Mouse (Mus musculus) kidney, postnatal 0 days (tissue): ENCODE results near the gene Calhm3. TPM values are rescaled to one million over a fixed set of nuclear protein-coding genes. Genes with fewer than 3 reads are reported as not detected.

Experiments
- ATAC-seq: fragments of 200-750 bp; cut with Nextera tagmentation; replicated peaks from 2 replicates; pipeline ENCODE4 v1.8.0; 2017; ENCODE audit warnings: low read depth, moderate number of reproducible peaks, moderate TSS enrichment, moderate library complexity; ENCODE audit not compliant: low FRiP score
- DNase-seq: peaks from one replicate; pipeline ENCODE4 v3.0.0-alpha.2; 2016; ENCODE audit warnings: low spot score
- H3K27ac ChIP-seq: fragments of 300-500 bp; sonication (generic); 2 replicates; pipeline ENCODE4 v1.5.1; 2014; ENCODE audit warnings: mild to moderate bottlenecking
- H3K27me3 ChIP-seq: fragments of 300-500 bp; sonication (generic); 2 replicates; pipeline ENCODE4 v1.6.1; 2014; ENCODE audit warnings: low read length, mixed read lengths; ENCODE audit not compliant: insufficient read depth
- H3K36me3 ChIP-seq: fragments of 300-500 bp; sonication (generic); 2 replicates; pipeline ENCODE4 v1.6.1; 2014; ENCODE audit warnings: low read length, mixed read lengths; ENCODE audit not compliant: insufficient read depth
- H3K4me1 ChIP-seq: fragments of 300-500 bp; sonication (generic); replicated peaks from 2 replicates; pipeline ENCODE4 v1.6.1; 2014; ENCODE audit warnings: antibody characterized with exemption, low read length, mixed read lengths; ENCODE audit not compliant: insufficient read depth
- H3K4me2 ChIP-seq: fragments of 300-500 bp; sonication (generic); 2 replicates; pipeline ENCODE4 v1.6.1; 2014; ENCODE audit warnings: mild to moderate bottlenecking, low read length, moderate library complexity, mixed read lengths
- H3K4me3 ChIP-seq: fragments of 300-500 bp; sonication (generic); replicated peaks from 2 replicates; pipeline ENCODE4 v1.5.1; 2014; ENCODE audit warnings: low read depth, low read length
- H3K9ac ChIP-seq: fragments of 300-500 bp; sonication (generic); 2 replicates; pipeline ENCODE4 v1.6.1; 2014; ENCODE audit warnings: low read depth, low read length
- H3K9me3 ChIP-seq: fragments of 300-500 bp; sonication (generic); replicated peaks from 2 replicates; pipeline ENCODE4 v1.6.1; 2016; ENCODE audit warnings: low read length, inconsistent platforms, mixed read lengths
- CTCF ChIP-seq: IDR thresholded peaks from 2 replicates; pipeline ENCODE4 v1.5.1; 2016; ENCODE audit warnings: antibody characterized with exemption, low read depth, mild to moderate bottlenecking, moderate library complexity
- WGBS: fragments of 180-500 bp; shearing (Covaris S2); extraction: QIAGEN DNeasy Blood & Tissue Kit; methylation state at CpG from one replicate; pipeline ENCODE4 v1.1.7; 2014; 5-methylcytosine and 5-hydroxymethylcytosine counted together
- polyA plus RNA-seq: library from polyadenylated mRNA; unstranded; fragments of >200 nt; fragmentation: Nextera tagmentation; extraction: Ambion mirVana; gene quantifications from 2 replicates; pipeline ENCODE4 v1.2.1, GENCODE M21; 2015

The Calhm3 gene
- polyA plus RNA-seq, 1 experiment from 2014 or later: not detected

DNA sequence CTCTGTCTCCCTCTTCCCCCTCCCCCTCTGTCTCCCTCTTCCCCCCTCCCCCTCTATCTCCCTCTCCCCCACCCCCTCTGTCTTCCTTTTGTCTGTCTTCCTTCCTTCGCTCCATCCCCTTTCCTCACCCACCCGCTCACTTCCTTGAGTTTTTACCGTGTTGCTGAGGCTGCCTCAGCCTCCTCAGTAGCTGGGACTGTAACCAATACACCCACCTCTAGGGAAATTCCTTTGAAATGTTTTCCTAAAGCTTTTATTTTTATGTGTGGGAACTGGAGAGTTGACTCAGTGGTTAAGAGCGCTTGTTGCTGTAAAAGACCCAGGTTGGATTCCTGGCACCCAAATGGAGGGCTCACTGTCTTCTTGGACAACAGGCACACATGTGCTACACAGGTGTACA, 4.1 kb upstream of the Calhm3 start:
- DNase-seq (no peak), ATAC-seq (no peak)
- WGBS: 52% methylated on average over 4 of the region's 4 CpGs
- no peak overlapping the region for H3K9ac ChIP-seq
- no peaks in the 10 kb centered on the region for H3K36me3 ChIP-seq
- H3K9me3 ChIP-seq: no peaks in the 10 kb centered on the region
- no peak overlapping the region for H3K4me2 ChIP-seq
- H3K27ac ChIP-seq: no peak overlapping the region
- no peak overlapping the region for H3K4me3 ChIP-seq
- no peak for TF ChIP-seq CTCF
- no peaks in the 10 kb centered on the region for H3K27me3 ChIP-seq
- H3K4me1 ChIP-seq: no peaks in the 10 kb centered on the region

DNA sequence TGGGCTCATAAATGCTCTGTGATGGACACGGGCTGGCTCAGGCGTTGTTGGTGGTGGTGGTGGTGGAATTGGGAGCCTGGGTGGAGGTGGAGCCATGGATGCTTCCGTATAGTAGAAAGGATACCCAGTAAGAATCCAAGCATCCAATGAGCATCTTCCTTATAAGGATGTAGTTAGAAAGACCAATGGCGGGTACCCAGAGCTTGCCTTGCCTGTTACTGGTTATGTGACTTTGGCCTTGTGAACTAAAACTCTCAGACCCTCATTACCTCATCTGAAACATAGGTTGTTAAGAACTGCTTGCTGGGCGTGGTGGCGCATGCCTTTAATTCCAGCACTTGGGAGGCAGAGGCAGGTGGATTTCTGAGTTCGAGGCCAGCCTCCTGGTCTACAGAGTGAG, 3.8 kb downstream of the Calhm3 start:
- no peak for ATAC-seq

DNA sequence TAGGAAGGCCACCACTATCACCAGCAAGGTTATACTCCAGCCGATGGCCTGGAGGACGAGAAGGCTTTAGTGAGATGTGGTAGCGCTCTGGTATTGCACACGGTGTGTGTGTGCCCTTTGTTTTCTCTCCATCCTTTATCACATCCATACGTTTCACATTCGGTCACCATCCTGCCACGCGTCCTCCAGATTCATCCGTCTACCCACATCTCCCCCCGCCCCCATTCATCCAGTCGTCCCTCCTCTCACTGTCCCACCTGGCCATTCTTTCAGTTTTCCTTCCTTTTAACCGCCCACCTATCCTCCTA, 5.5 kb downstream of the Calhm3 start:
- no peaks in the 10 kb centered on the region for H3K36me3 ChIP-seq
- H3K27me3 ChIP-seq: no peaks in the 10 kb centered on the region
- H3K27ac ChIP-seq: no peak overlapping the region
- WGBS: 60% methylated on average over 12 of the region's 12 CpGs
- H3K4me2 ChIP-seq: peak overlapping the region; percentile 46; the same call in 1 of the 2 replicates
- no peak overlapping the region for H3K4me3 ChIP-seq
- no peak overlapping the region for H3K9ac ChIP-seq
- ATAC-seq: no peak
- no peaks in the 10 kb centered on the region for H3K9me3 ChIP-seq
- no peak for TF ChIP-seq CTCF
- 0 out of 2 replicates have a peak, but pooled peaks cover 4% of the 10 kb centered on the region for H3K4me1 ChIP-seq
- DNase-seq: no peak

More for the DNA sequence above, 3.8 kb downstream of the Calhm3 start:
- Histone ChIP-seq H3K27ac (no peak overlapping the region), H3K9ac (no peak overlapping the region), H3K27me3 (no peaks in the 10 kb centered on the region), H3K9me3 (no peaks in the 10 kb centered on the region), H3K36me3 (no peaks in the 10 kb centered on the region), H3K4me2 (no peak overlapping the region), H3K4me1 (0 out of 2 replicates have a peak, but pooled peaks cover 4% of the 10 kb centered on the region), H3K4me3 (no peak overlapping the region)
- DNase-seq: no peak
- WGBS: 84% methylated on average over 7 of the region's 7 CpGs
- TF ChIP-seq CTCF: no peak

DNA sequence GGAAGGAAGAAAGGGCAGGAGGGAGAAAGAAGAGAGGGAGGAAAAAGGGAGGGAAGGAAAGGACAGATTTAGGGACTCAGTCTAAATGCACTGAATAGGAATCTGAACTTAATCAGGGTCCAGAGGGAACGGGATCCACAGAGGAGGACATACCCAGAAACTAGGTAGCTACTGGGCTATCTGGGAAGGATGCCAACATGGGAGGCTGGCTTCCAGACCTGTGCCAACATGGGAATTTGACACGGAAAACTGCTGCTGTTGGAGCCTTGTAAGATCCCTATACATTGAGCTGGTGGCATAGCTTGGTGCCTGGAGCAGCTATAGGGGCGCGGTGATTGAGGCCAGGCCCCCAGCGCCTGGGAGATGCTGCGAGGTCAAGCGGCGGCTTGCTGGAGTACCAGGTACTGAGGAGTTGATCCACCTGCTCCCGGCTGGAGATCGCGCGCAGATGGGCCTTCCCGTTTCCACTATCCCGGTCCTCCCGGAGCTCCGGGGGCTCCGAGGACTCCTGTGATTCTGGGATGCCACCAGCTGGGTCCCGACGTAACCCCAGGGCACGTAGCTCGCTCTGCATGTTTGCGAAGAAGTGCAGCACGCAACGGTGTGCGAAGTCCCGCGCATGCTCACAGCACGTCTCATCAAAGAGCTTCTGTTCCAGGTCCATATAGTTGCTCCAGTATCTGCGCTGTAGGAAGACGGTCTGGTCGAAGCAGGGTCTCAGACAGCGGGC, 6.1 kb downstream of the Calhm3 start:
- H3K9me3 ChIP-seq: no peaks in the 10 kb centered on the region
- H3K4me3 ChIP-seq: peak overlapping the region; percentile 17; the same call in 1 of the 2 replicates
- ATAC-seq (no peak), DNase-seq (no peak)
- H3K9ac ChIP-seq: 0 out of 2 replicates have a peak overlapping the region, but pooled peaks have one; percentile 27
- H3K27me3 ChIP-seq: no peaks in the 10 kb centered on the region
- TF ChIP-seq CTCF: no peak
- no peak overlapping the region for H3K27ac ChIP-seq
- WGBS: 30% methylated on average over 32 of the region's 32 CpGs
- H3K4me2 ChIP-seq: peak overlapping the region; percentile 46
- H3K36me3 ChIP-seq: no peaks in the 10 kb centered on the region
- 0 out of 2 replicates have a peak, but pooled peaks cover 4% of the 10 kb centered on the region for H3K4me1 ChIP-seq

- no peak overlapping the region for H3K4me2 ChIP-seq
- ATAC-seq (no peak), DNase-seq (no peak)
- H3K27ac ChIP-seq: no peak overlapping the region
- no peaks in the 10 kb centered on the region for H3K36me3 ChIP-seq
- no peak for TF ChIP-seq CTCF
- H3K9ac ChIP-seq: no peak overlapping the region
- no peaks in the 10 kb centered on the region for H3K27me3 ChIP-seq
- 0 out of 2 replicates have a peak, but pooled peaks cover 4% of the 10 kb centered on the region for H3K4me1 ChIP-seq
- no peaks in the 10 kb centered on the region for H3K9me3 ChIP-seq
- WGBS: 9% methylated on average over 3 of the region's 4 CpGs
- no peak overlapping the region for H3K4me3 ChIP-seq
Observed at GRCm38 (mm10) chr19:47149854-47150253, 7.7 kb downstream of the Calhm3 start.

DNA sequence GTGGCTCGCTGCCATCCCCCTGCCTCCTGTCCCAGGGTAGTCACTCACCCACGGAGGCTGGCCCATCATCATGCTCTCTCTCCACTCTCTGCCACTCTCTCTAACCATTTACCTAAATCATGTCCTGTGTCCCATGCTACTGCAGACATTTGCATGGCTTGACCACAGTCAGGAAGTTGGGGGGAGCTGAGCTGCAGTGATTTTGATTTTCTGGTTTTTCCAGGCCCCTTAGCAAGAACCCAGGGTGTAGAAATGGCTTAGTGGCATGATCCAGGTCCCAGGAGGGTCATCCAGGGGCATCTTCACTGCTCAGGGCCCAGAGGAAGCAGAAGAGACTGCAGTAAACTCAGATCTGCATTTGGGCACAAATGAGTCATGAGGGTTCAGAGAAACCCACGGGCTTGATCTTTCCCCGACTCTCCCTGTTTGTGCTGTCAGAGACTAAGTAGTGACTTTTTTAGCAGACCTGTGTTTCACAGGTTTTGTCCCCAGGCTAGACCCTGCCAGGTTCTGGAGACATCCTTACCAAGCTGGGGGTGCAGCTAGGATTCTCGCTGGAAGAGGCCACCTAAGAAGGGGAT, 9.2 kb downstream of the Calhm3 start:
- Histone ChIP-seq H3K9ac (no peak overlapping the region), H3K4me1 (0 out of 2 replicates have a peak, but pooled peaks cover 4% of the 10 kb centered on the region), H3K27me3 (no peaks in the 10 kb centered on the region), H3K4me2 (no peak overlapping the region), H3K4me3 (no peak overlapping the region), H3K9me3 (no peaks in the 10 kb centered on the region), H3K27ac (no peak overlapping the region), H3K36me3 (no peaks in the 10 kb centered on the region)
- TF ChIP-seq CTCF: no peak
- ATAC-seq: no peak
- 68% methylated on average over 5 of the region's 5 CpGs for WGBS
- DNase-seq: no peak
